ENCODE assay signal across 9 mouse cellular contexts in genomic region chr1:165235846-165236245, GRCm38 (mm10). TPM values are rescaled to one million over a fixed set of nuclear protein-coding genes. Genes with fewer than 3 reads are reported as not detected.
DNase-seq lines count a peak whose midpoint lies in the region; ATAC-seq and TF ChIP-seq lines count a peak whose summit lies in the region.
"Had no signal": no experiment of that assay in that cellular context is flagged by ENCODE, and none has a peak within 500 bp of the region (broad histone marks: within the 10 kb centered on the region; RNA-seq: fewer than 3 reads in every experiment).

No protein-coding gene starts in this region.

- peaks cover 55% of the 10 kb centered on the region for H3K79me2 ChIP-seq in macrophage (ENCODE audit: inconsistent target)

- ATAC-seq in forebrain, embryonic 16.5 days, result no peak
- ATAC-seq in activated CD4-positive, CD25-positive, alpha-beta regulatory T cell, adult 4 months, result no peak

- H3K4me1 ChIP-seq in kidney, adult 2 months (ENCODE audit: control insufficient read depth, insufficient read depth, low read length), result peaks cover 16% of the 10 kb centered on the region
- H3K4me1 ChIP-seq in forebrain, embryonic 16.5 days (replicated peaks; ENCODE audit: control insufficient read depth, insufficient read depth, low read length), result peaks cover 19% of the 10 kb centered on the region

- no peak for TF ChIP-seq CTCF in kidney, adult 2 months (conservative IDR thresholded peaks at IDR 0.05; ENCODE audit: insufficient read depth, insufficient read length, low read depth, low read length)

- H3K4me3 ChIP-seq in kidney, adult 2 months (ENCODE audit: insufficient read depth, low read depth, low read length), result peak overlapping the region; percentile 94
- H3K4me3 ChIP-seq in forebrain, embryonic 16.5 days (replicated peaks; ENCODE audit: low read length), result peak overlapping the region; percentile 84
- H3K4me3 ChIP-seq in macrophage (ENCODE audit: inconsistent target), result peak overlapping the region; percentile 86

- H3K9ac ChIP-seq in forebrain, embryonic 16.5 days (replicated peaks; ENCODE audit: low read depth, low read length), result peak overlapping the region; percentile 72

- no peaks in the 10 kb centered on the region for H3K9me3 ChIP-seq in forebrain, embryonic 16.5 days (ENCODE audit: control insufficient read depth, low read length)

- H3K4me2 ChIP-seq in forebrain, embryonic 16.5 days (ENCODE audit: low read length), result peak overlapping the region; percentile 83

- no peak for TF ChIP-seq POLR2A in kidney, adult 2 months (IDR thresholded peaks at IDR 0.05; ENCODE audit: low read depth, low read length)

- H3K36me3 ChIP-seq in kidney, adult 2 months (ENCODE audit: control insufficient read depth, insufficient read depth, low read length), result no peaks in the 10 kb centered on the region
- no peaks in the 10 kb centered on the region for H3K36me3 ChIP-seq in forebrain, embryonic 16.5 days (ENCODE audit: control insufficient read depth, insufficient read depth)
- no peaks in the 10 kb centered on the region for H3K36me3 ChIP-seq in macrophage (ENCODE audit: inconsistent target)

- H3K27me3 ChIP-seq in kidney, adult 2 months (replicated peaks; ENCODE audit: control insufficient read depth, insufficient read depth, low read length), result no peaks in the 10 kb centered on the region
- no peaks in the 10 kb centered on the region for H3K27me3 ChIP-seq in forebrain, embryonic 16.5 days (replicated peaks; ENCODE audit: control insufficient read depth, insufficient read depth, low read length)

- DNase-seq in kidney, adult 2 months, result no peak
- DNase-seq in kidney, adult 11 months, result no peak
- DNase-seq in NIH3T3 (ENCODE audit: low read depth), result peak; percentile 20
- DNase-seq in urinary bladder, adult 2 months (ENCODE audit: low spot score), result no peak
- DNase-seq in adrenal gland, postnatal 25 days, result no peak

- WGBS in kidney, adult 2 months, result 7% methylated on average over 10 of the region's 10 CpGs
- 11% methylated on average over 10 of the region's 10 CpGs for WGBS in forebrain, embryonic 16.5 days
- WGBS in macrophage (ENCODE audit: missing documents), result 18% methylated on average over 6 of the region's 10 CpGs

- no peak overlapping the region; the same call in 1 of the 2 replicates for H3K27ac ChIP-seq in kidney, adult 2 months (ENCODE audit: insufficient read depth, low read depth, low read length)
- no peak overlapping the region for H3K27ac ChIP-seq in forebrain, embryonic 16.5 days (ENCODE audit: low read length)
- peak overlapping the region; percentile 39 for H3K27ac ChIP-seq in macrophage

RNA-seq across cellular contexts. Expression of gene Tiprl, which starts 0.9 kb away (rescaled TPM):
- 21.0 and 23.2 TPM in 2 replicates for polyA plus RNA-seq in kidney, adult 2 months (2012; rRNA removed)
- 168 and 170 TPM in 2 replicates for polyA plus RNA-seq in forebrain, embryonic 16.5 days (2015; fragmentation: Nextera tagmentation; extraction: Ambion mirVana)
- 10 to 100 TPM in 23 of 26 experiments, 1 to 10 TPM in 3; 6.2 to 45.4 (median 26.1) TPM for total RNA-seq in macrophage (2018; cell fraction: chromatin; rRNA removed)
- 10 to 100 TPM; 19.9 to 31.3 (median 26.6) TPM for total RNA-seq in macrophage (2018; cell fraction: cytosol; rRNA removed)
- total RNA-seq in macrophage (2018; cell fraction: nucleus; rRNA removed), result 10 to 100 TPM in 23 of 26 experiments, 1 to 10 TPM in 3; 8.2 to 28.1 (median 16.0) TPM
- 26.1 to 37.4 TPM (median 30.3 TPM) in 3 replicates for polyA plus RNA-seq in macrophage (2018)
- polyA plus RNA-seq in urinary bladder, adult 2 months (2012; rRNA removed), result 40.2 and 41.2 TPM in 2 replicates
- total RNA-seq in adrenal gland, postnatal 25 days (2021), result 39.8 and 54.2 TPM in 2 replicates
- polyA plus RNA-seq in activated CD4-positive, CD25-positive, alpha-beta regulatory T cell, adult 4 months (2017; shearing (Covaris generic)), result 100 to 1,000 TPM; 115 to 125 TPM

RNA-seq across cellular contexts. Expression of gene Sft2d2, which starts 41.6 kb away (rescaled TPM):
- polyA plus RNA-seq in kidney, adult 2 months (2012; rRNA removed), result 52.7 and 57.7 TPM in 2 replicates
- polyA plus RNA-seq in forebrain, embryonic 16.5 days (2015; fragmentation: Nextera tagmentation; extraction: Ambion mirVana), result 4.8 and 6.0 TPM in 2 replicates
- total RNA-seq in macrophage (2018; cell fraction: chromatin; rRNA removed), result 10 to 100 TPM; 11.8 to 47.3 (median 22.0) TPM
- 10 to 100 TPM; 25.9 to 76.0 (median 39.0) TPM for total RNA-seq in macrophage (2018; cell fraction: cytosol; rRNA removed)
- total RNA-seq in macrophage (2018; cell fraction: nucleus; rRNA removed), result 10 to 100 TPM; 29.7 to 75.1 (median 43.6) TPM
- 29.7 to 67.3 TPM (median 35.7 TPM) in 3 replicates for polyA plus RNA-seq in macrophage (2018)
- polyA plus RNA-seq in urinary bladder, adult 2 months (2012; rRNA removed), result 31.9 and 38.7 TPM in 2 replicates
- total RNA-seq in adrenal gland, postnatal 25 days (2021), result 27.5 and 35.9 TPM in 2 replicates
- 10 to 100 TPM; 25.5 to 25.9 TPM for polyA plus RNA-seq in activated CD4-positive, CD25-positive, alpha-beta regulatory T cell, adult 4 months (2017; shearing (Covaris generic))

RNA-seq across cellular contexts. Expression of gene Gpr161, which starts 59.7 kb away (rescaled TPM):
- polyA plus RNA-seq in kidney, adult 2 months (2012; rRNA removed), result 1.4 and 1.7 TPM in 2 replicates
- polyA plus RNA-seq in forebrain, embryonic 16.5 days (2015; fragmentation: Nextera tagmentation; extraction: Ambion mirVana), result 4.5 and 4.7 TPM in 2 replicates
- total RNA-seq in macrophage (2018; cell fraction: chromatin; rRNA removed), result under 1 TPM in 1 of 26 experiments, not detected in 25; 0.76 TPM
- total RNA-seq in macrophage (2018; cell fraction: cytosol; rRNA removed), result not detected
- under 1 TPM in 1 of 26 experiments, not detected in 25; 0.14 TPM for total RNA-seq in macrophage (2018; cell fraction: nucleus; rRNA removed)
- polyA plus RNA-seq in macrophage (2018), result not detected in 3 replicates
- polyA plus RNA-seq in urinary bladder, adult 2 months (2012; rRNA removed), result 6.6 and 8.9 TPM in 2 replicates
- total RNA-seq in adrenal gland, postnatal 25 days (2021), result 1.00 and 1.3 TPM in 2 replicates
- not detected for polyA plus RNA-seq in activated CD4-positive, CD25-positive, alpha-beta regulatory T cell, adult 4 months (2017; shearing (Covaris generic))
- total RNA-seq: neutrophil, adult 5-6 weeks had no signal
